Mouse (Mus musculus): ENCODE measurements around the gene Atp1a1. TPM values are rescaled to one million over a fixed set of nuclear protein-coding genes. Genes with fewer than 3 reads are reported as not detected.

The Atp1a1 gene
- polyA plus RNA-seq, 1 experiment from 2014 or later: 270 TPM

DNA sequence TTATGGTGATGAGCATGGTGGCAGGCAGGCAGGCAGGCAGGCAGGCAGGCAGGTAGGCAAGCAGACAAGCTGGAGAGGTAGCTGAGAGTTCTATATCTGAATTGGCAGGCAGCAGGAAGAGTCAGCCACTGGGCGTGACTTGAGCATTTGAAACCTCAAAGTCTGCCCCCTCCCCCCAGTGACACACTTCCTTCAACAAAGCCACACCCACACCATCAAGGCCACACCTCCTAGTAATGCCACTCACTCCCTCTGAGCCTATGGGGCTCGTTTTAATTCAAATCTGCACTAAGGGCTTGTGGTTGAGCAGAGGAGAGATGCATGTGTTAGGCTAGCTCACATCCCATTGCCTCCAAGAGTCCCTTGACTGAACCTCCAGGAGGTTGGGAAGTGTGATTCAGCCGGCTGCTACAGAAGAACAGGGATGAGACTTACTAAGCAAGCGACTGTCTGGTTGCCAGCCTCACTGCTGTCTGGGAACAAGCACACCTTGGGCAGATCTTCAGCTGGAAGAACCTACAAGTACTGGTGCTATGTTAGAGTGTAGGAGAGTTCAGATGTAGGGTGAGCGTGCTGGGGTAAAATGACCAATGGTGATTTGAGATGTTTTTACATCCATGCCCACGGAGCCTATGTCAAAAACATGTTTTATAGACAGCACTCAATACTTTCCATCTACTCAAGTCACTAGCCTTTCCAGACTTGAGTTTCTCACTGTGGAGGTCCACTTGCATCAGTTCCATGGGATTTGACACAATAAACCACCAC lies 33.6 kb downstream of the Atp1a1 start:
- H3K9me3 ChIP-seq (replicated peaks): no peaks in the 10 kb centered on the region
- no peak for ATAC-seq (replicated peaks; ENCODE audit: insufficient number of reproducible peaks, insufficient read depth, low FRiP score, low read depth)
- H3K4me2 ChIP-seq: no peak overlapping the region
- H3K4me3 ChIP-seq: no peak overlapping the region
- H3K9ac ChIP-seq: no peak overlapping the region
- H3K36me3 ChIP-seq: peaks cover 8% of the 10 kb centered on the region
- peaks cover 26% of the 10 kb centered on the region for H3K4me1 ChIP-seq (replicated peaks)
- 79% methylated on average over 6 of the region's 6 CpGs for WGBS
- 0 out of 2 replicates have a peak overlapping the region, but pooled peaks have one; percentile 64 for H3K27ac ChIP-seq
- no peaks in the 10 kb centered on the region for H3K27me3 ChIP-seq

GRCm38 (mm10) chr3:101570246-101570645 lies 34.2 kb downstream of the Atp1a1 start:
- Histone ChIP-seq H3K36me3 (peaks cover under 1% of the 10 kb centered on the region; the same call in 1 of the 2 replicates), H3K4me1 (replicated peaks) (peaks cover 26% of the 10 kb centered on the region), H3K4me3 (no peak overlapping the region), H3K9ac (no peak overlapping the region), H3K27ac (no peak overlapping the region), H3K4me2 (no peak overlapping the region), H3K9me3 (replicated peaks) (no peaks in the 10 kb centered on the region), H3K27me3 (no peaks in the 10 kb centered on the region)
- no peak for ATAC-seq (replicated peaks; ENCODE audit: insufficient number of reproducible peaks, insufficient read depth, low FRiP score, low read depth)
- WGBS: 83% methylated on average over 3 of the region's 3 CpGs

GRCm38 (mm10) chr3:101568627-101569026 lies 35.9 kb downstream of the Atp1a1 start:
- H3K9me3 ChIP-seq (replicated peaks): no peaks in the 10 kb centered on the region
- 66% methylated on average over 4 of the region's 4 CpGs for WGBS
- no peak overlapping the region for H3K9ac ChIP-seq
- H3K36me3 ChIP-seq: no peaks in the 10 kb centered on the region
- H3K4me3 ChIP-seq: no peak overlapping the region
- no peak for ATAC-seq (replicated peaks; ENCODE audit: insufficient number of reproducible peaks, insufficient read depth, low FRiP score, low read depth)
- no peaks in the 10 kb centered on the region for H3K27me3 ChIP-seq
- no peak overlapping the region for H3K4me2 ChIP-seq
- peaks cover 26% of the 10 kb centered on the region for H3K4me1 ChIP-seq (replicated peaks)
- H3K27ac ChIP-seq: no peak overlapping the region

- H3K9ac ChIP-seq: no peak overlapping the region
- no peak overlapping the region for H3K4me2 ChIP-seq
- H3K36me3 ChIP-seq: no peaks in the 10 kb centered on the region
- 100% methylated on average over 2 of the region's 2 CpGs for WGBS
- ATAC-seq (replicated peaks; ENCODE audit: insufficient number of reproducible peaks, insufficient read depth, low FRiP score, low read depth): no peak
- no peak overlapping the region for H3K4me3 ChIP-seq
- no peak overlapping the region for H3K27ac ChIP-seq
- H3K4me1 ChIP-seq (replicated peaks): peaks cover 23% of the 10 kb centered on the region
- no peaks in the 10 kb centered on the region for H3K27me3 ChIP-seq
- no peaks in the 10 kb centered on the region for H3K9me3 ChIP-seq (replicated peaks)
Observed at GRCm38 (mm10) chr3:101564011-101564410, 40.5 kb downstream of the Atp1a1 start.

DNA sequence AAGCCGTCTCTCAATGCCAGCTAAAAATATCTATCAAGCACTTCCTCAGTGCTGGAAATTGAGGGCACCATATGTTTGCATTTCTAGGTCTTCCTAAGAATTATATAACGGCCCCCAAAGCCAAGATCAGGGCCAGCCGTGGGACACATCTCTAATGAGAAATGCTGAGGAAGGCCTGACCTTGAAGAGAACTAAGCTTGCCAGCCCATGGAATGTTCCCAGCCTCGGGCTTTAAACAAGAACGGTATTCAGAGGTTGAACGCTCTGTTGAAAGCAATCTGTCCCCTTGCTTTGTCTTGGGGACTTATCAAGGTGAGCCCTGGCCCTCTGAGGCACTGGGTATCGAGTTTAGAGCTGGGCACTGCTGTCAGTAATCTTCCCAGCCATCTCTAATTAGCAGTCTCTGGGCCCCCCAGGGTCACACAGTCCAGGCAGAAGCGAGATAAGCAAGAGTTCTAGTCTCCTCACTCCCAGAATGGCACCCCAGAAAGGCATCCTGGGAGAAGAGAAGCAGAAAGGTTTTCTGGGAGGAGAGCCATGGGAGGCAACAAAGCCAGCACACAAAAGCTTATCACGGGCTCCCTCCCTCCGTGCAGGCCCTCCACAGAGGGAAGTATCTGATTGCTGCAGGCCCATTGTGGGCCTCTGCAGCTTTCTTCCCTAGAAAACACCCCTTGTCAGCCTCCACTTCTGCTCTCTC lies 41.8 kb downstream of the Atp1a1 start:
- H3K4me2 ChIP-seq: no peak overlapping the region
- H3K27me3 ChIP-seq: no peaks in the 10 kb centered on the region
- no peaks in the 10 kb centered on the region for H3K36me3 ChIP-seq
- WGBS: 23% methylated on average over 10 of the region's 10 CpGs
- ATAC-seq (replicated peaks; ENCODE audit: insufficient number of reproducible peaks, insufficient read depth, low FRiP score, low read depth): no peak; the same call in 1 of the 2 replicates
- peak overlapping the region; percentile 74 for H3K27ac ChIP-seq
- H3K9me3 ChIP-seq (replicated peaks): no peaks in the 10 kb centered on the region
- no peak overlapping the region for H3K4me3 ChIP-seq
- peaks cover 18% of the 10 kb centered on the region for H3K4me1 ChIP-seq (replicated peaks)
- H3K9ac ChIP-seq: no peak overlapping the region

- Histone ChIP-seq H3K4me1 (replicated peaks) (peaks cover 18% of the 10 kb centered on the region), H3K4me2 (no peak overlapping the region), H3K9ac (no peak overlapping the region), H3K4me3 (no peak overlapping the region), H3K9me3 (replicated peaks) (no peaks in the 10 kb centered on the region), H3K27ac (peak overlapping the region; percentile 74; the same call in 1 of the 2 replicates), H3K36me3 (no peaks in the 10 kb centered on the region), H3K27me3 (no peaks in the 10 kb centered on the region)
- ATAC-seq (replicated peaks; ENCODE audit: insufficient number of reproducible peaks, insufficient read depth, low FRiP score, low read depth): no peak
- WGBS: 85% methylated on average over 5 of the region's 5 CpGs
Observed at GRCm38 (mm10) chr3:101561948-101562347, 42.5 kb downstream of the Atp1a1 start.

- H3K4me3 ChIP-seq: no peak overlapping the region
- ATAC-seq (replicated peaks; ENCODE audit: insufficient number of reproducible peaks, insufficient read depth, low FRiP score, low read depth): no peak; the same call in 1 of the 2 replicates
- H3K4me2 ChIP-seq: no peak overlapping the region
- H3K4me1 ChIP-seq (replicated peaks): peaks cover 18% of the 10 kb centered on the region
- H3K27ac ChIP-seq: no peak overlapping the region
- WGBS: 82% methylated on average over 9 of the region's 9 CpGs
- no peaks in the 10 kb centered on the region for H3K36me3 ChIP-seq
- 0 out of 2 replicates have a peak overlapping the region, but pooled peaks have one; percentile 12 for H3K9ac ChIP-seq
- no peaks in the 10 kb centered on the region for H3K9me3 ChIP-seq (replicated peaks)
- no peaks in the 10 kb centered on the region for H3K27me3 ChIP-seq
Observed at GRCm38 (mm10) chr3:101560841-101561522, 43.5 kb downstream of the Atp1a1 start.

GRCm38 (mm10) chr3:101556712-101557111 lies 47.8 kb downstream of the Atp1a1 start:
- Histone ChIP-seq H3K27ac (no peak overlapping the region), H3K36me3 (no peaks in the 10 kb centered on the region), H3K4me1 (replicated peaks) (peaks cover 23% of the 10 kb centered on the region), H3K9ac (no peak overlapping the region), H3K9me3 (replicated peaks) (no peaks in the 10 kb centered on the region), H3K4me2 (no peak overlapping the region), H3K27me3 (no peaks in the 10 kb centered on the region), H3K4me3 (no peak overlapping the region)
- WGBS: 81% methylated on average over 2 of the region's 2 CpGs
- no peak for ATAC-seq (replicated peaks; ENCODE audit: insufficient number of reproducible peaks, insufficient read depth, low FRiP score, low read depth)

- no peak overlapping the region for H3K4me3 ChIP-seq
- no peak overlapping the region for H3K9ac ChIP-seq
- no peaks in the 10 kb centered on the region for H3K36me3 ChIP-seq
- peaks cover 31% of the 10 kb centered on the region for H3K4me1 ChIP-seq (replicated peaks)
- H3K27ac ChIP-seq: no peak overlapping the region
- no peak overlapping the region for H3K4me2 ChIP-seq
- 50% methylated on average over 7 of the region's 7 CpGs for WGBS
- no peaks in the 10 kb centered on the region for H3K27me3 ChIP-seq
- no peak for ATAC-seq (replicated peaks; ENCODE audit: insufficient number of reproducible peaks, insufficient read depth, low FRiP score, low read depth)
- H3K9me3 ChIP-seq (replicated peaks): no peaks in the 10 kb centered on the region
Observed at GRCm38 (mm10) chr3:101552621-101553620, 51.6 kb downstream of the Atp1a1 start.

- no peaks in the 10 kb centered on the region for H3K27me3 ChIP-seq
- peak overlapping the region; percentile 11; the same call in 1 of the 2 replicates for H3K9ac ChIP-seq
- H3K27ac ChIP-seq: peak overlapping the region; percentile 79
- peak overlapping the region; percentile 51 for H3K4me2 ChIP-seq
- peak; percentile 78 for ATAC-seq (replicated peaks; ENCODE audit: insufficient number of reproducible peaks, insufficient read depth, low FRiP score, low read depth)
- H3K4me1 ChIP-seq (replicated peaks): peaks cover 31% of the 10 kb centered on the region
- no peaks in the 10 kb centered on the region for H3K9me3 ChIP-seq (replicated peaks)
- 21% methylated on average over 26 of the region's 26 CpGs for WGBS
- H3K4me3 ChIP-seq: no peak overlapping the region
- H3K36me3 ChIP-seq: no peaks in the 10 kb centered on the region
Observed at GRCm38 (mm10) chr3:101551457-101552230, 52.8 kb downstream of the Atp1a1 start.
